Mouse (Mus musculus) bone marrow macrophage, adult 2 months (primary cell): ENCODE data around the gene Dnaaf3.

Source experiments
- CTCF ChIP-seq: IDR thresholded peaks from 2 replicates; pipeline ENCODE4 v1.5.1; 2012; ENCODE audit warnings: low read depth, mild to moderate bottlenecking, low read length, moderate library complexity
- POLR2A ChIP-seq: IDR thresholded peaks from 2 replicates; pipeline ENCODE4 v1.6.1; 2012; ENCODE audit warnings: mild to moderate bottlenecking, low read depth, low read length, borderline replicate concordance

- TF ChIP-seq CTCF (no peak), POLR2A (no peak)
Observed at GRCm38 (mm10) chr7:4511489-4512224, 20.6 kb downstream of the Dnaaf3 start.
